Mouse (Mus musculus): Measurements from ENCODE around the gene Cacna1d.

GRCm38 (mm10) chr14:30184445-30185152 lies 306.7 kb downstream of the Cacna1d start:
- TF ChIP-seq CTCF (conservative IDR thresholded peaks at IDR 0.05 in 1 of 2, IDR thresholded peaks at IDR 0.05 in 1 of 2; ENCODE audit: low read depth in 2 of 2, low read length in 2 of 2) = no peak
- TF ChIP-seq ETS1 (conservative IDR thresholded peaks at IDR 0.05; ENCODE audit: low read depth, low read length) = peak; percentile 88
- TF ChIP-seq MAFK (IDR thresholded peaks at IDR 0.05; ENCODE audit: insufficient replicate concordance, low read length) = peak; percentile 30; the same call in 1 of the 2 replicates
- TF ChIP-seq BHLHE40 (IDR thresholded peaks at IDR 0.05; ENCODE audit: low read depth, low read length) = peak; percentile 92
- TF ChIP-seq ZNF384 (IDR thresholded peaks at IDR 0.05; ENCODE audit: low read depth, low read length) = peak; percentile 94
- no peak for TF ChIP-seq E2F4 (IDR thresholded peaks at IDR 0.05; ENCODE audit: insufficient replicate concordance, low read depth, low read length)
- TF ChIP-seq SMC3 (IDR thresholded peaks at IDR 0.05; ENCODE audit: low read depth, low read length) = no peak
- no peak for TF ChIP-seq CHD1 (IDR thresholded peaks at IDR 0.05; ENCODE audit: low read depth, low read length)
- peak; percentile 65; the same call in 1 of the 2 replicates for TF ChIP-seq IRF4 (IDR thresholded peaks at IDR 0.05; ENCODE audit: low read depth, low read length)
- no peak for TF ChIP-seq USF2 (conservative IDR thresholded peaks at IDR 0.05; ENCODE audit: low read depth, low read length)
- peak; percentile 95 for TF ChIP-seq EP300 (IDR thresholded peaks at IDR 0.05; ENCODE audit: low read length)
- TF ChIP-seq POLR2A (IDR thresholded peaks at IDR 0.05; ENCODE audit: low read depth, low read length) = 0 out of 2 replicates have a peak, but pooled peaks have one; percentile 37
- TF ChIP-seq USF1 (IDR thresholded peaks at IDR 0.05; ENCODE audit: low read depth, low read length) = no peak
- peak; percentile 41 for TF ChIP-seq MXI1 (IDR thresholded peaks at IDR 0.05; ENCODE audit: low read depth, low read length)

Data from CH12.LX (cell line).